Mouse (Mus musculus) adrenal gland, postnatal 4 days (tissue): ENCODE results near the gene Cep85l. TPM values are rescaled to one million over a fixed set of nuclear protein-coding genes. Genes with fewer than 3 reads are reported as not detected.

ENCODE experiments used
- DNase-seq, 2 experiments: peaks; one replicate each; pipeline ENCODE4 v3.0.0; 2021 to 2022; ENCODE audit warnings: low spot score in 2 of 2, mixed read lengths in 2 of 2
- total RNA-seq, 2 experiments: library from RNA; stranded (reverse); gene quantifications; 2 replicates each; pipeline ENCODE4 v1.2.3; 2021

Cep85l gene
- total RNA-seq, 2 experiments from 2014 or later = 17.5 to 17.7 TPM

- DNase-seq = no peak
Observed at GRCm38 (mm10) chr10:53343865-53344264, 35.9 kb downstream of the Cep85l start.

- DNase-seq = no peak
Observed at GRCm38 (mm10) chr10:53343384-53343783, 36.4 kb downstream of the Cep85l start.

DNA sequence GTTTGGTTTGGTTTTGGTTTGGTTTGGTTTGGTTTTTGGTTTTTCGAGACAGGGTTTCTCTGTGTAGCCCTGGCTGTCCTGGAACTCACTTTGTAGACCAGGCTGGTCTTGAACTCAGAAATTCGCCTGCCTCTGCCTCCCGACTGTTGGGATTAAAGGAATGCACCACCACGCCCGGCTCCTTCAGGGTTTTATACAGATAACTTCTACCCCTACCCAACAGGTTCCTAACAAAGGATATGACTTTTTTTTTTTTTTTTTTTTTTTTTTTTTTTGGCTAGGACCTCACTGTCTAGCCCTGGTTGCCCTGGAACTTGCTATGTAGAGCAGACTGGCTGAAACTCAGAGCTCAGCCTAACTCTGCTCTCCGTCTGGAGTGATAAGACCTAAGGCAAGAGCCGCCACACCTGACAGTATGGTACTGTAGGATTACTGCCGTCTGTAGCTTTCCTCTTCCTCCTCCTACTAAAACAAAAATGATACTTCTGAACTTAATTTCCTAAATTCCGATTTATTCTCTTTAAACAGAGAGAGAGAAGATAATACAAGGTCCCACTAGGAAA, 37.5 kb downstream of the Cep85l start:
- no peak for DNase-seq

- no peak for DNase-seq
Observed at GRCm38 (mm10) chr10:53341288-53341965, 38.3 kb downstream of the Cep85l start.

GRCm38 (mm10) chr10:53339045-53339444, 40.7 kb downstream of the Cep85l start:
- no peak for DNase-seq

GRCm38 (mm10) chr10:53337162-53337923, 42.4 kb downstream of the Cep85l start, which contains the start of gene Pln:
TSS of gene Pln (plus strand) at chr10:53337667.
- DNase-seq = no peak

DNA sequence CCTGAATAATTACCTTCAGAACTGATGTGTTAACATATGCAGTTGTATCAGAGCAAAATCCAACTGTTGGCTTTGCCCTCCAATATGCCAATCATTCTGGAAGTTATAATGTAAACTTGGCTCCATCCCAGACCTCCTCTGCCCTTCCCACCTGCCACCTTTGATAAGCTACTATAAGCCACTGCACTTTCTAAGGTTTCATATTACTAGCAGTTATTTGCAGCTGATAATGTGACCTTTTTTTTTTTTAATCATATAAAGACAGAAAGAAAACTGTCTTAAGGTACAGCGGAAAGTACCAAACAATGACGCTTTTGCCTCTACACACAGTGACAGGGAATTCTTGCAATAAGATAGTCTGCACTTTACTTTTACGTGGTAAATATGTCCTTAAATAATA, 43.8 kb downstream of the Cep85l start:
- no peak for DNase-seq

GRCm38 (mm10) chr10:53335266-53335665, 44.5 kb downstream of the Cep85l start:
- DNase-seq = no peak

GRCm38 (mm10) chr10:53332752-53333151, 47.0 kb downstream of the Cep85l start:
- no peak for DNase-seq

DNA sequence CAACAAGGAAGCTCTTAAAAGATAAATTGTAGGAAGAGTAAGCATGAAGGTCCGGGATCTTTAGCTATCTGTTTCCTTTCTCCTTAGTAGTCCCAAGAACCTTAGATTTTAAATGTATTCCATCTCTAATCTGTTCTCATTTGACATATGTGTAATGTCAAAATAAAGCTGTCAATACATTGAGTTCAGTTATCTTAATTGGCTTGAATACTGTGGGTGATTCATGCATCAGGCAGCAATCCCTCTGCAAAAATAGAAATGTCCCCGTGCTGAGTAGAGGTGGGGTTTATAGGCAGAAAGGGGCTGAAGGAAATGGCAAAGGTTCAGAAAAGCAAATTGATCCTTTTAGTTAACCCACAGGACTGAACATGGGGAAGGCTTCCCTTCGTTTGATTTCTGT, 50.5 kb downstream of the Cep85l start:
- DNase-seq = no peak

- DNase-seq = no peak
Observed at GRCm38 (mm10) chr10:53326367-53326766, 53.4 kb downstream of the Cep85l start.

- DNase-seq = no peak
Observed at GRCm38 (mm10) chr10:53324663-53325062, 55.1 kb downstream of the Cep85l start.

GRCm38 (mm10) chr10:53323367-53323766, 56.4 kb downstream of the Cep85l start:
- no peak for DNase-seq

GRCm38 (mm10) chr10:53306674-53307073, 73.1 kb downstream of the Cep85l start:
- no peak for DNase-seq

DNA sequence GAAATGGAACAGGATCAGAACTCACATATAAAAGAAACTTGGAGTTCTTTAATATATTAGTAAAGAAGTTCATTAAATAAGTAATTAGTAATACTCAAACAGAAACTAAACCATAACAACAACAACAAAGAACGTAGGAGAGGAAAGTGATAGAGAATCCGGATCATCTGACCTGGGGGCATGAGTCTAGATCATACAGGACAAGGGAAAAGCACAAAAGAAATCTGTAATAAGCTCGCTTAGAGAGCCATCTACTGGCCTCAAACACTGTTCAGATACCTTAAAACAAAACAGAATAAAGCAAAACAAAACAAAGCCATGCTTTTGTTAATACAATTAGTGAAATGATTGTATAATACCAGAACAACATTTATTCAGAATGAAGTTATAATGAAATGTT, 73.9 kb downstream of the Cep85l start:
- no peak for DNase-seq

DNA sequence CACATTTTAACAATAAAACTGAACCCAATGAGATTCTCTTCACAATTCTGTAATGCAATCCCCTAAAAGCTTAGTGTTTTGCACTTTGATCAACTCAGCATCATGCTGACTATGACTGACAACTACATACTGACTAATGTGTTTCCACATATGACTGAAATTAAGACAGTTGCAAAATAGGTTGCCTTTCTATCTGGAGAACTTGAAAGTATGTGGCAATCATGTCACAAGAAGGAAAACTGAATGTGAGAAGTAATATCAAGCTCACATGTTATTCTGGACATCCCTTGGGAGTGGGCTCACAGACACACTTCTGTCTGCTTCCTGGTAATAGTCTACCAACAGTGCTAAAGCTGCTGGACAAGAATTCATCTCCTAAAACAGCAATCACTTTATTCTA, 94.6 kb downstream of the Cep85l start:
- DNase-seq = no peak

DNA sequence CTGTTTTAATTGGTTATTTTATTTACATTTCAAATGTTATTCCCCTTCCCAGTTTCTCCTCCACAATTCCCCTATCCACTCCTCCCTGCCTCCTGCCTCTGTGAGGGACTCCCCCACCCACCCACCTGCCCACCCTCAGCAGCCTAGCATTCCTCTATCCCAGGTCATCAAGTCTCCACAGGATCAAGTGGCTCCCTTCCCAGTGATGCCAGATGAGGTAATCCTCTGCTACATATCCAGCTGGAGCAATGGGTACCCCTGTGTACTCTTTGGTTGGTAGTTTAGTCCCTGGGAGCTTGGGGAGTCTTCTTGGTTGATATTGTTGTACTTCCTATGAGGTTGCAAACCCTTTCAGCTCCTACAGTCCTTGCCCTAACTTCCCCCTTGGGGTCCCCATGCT, 107.5 kb downstream of the Cep85l start:
- DNase-seq = no peak

DNA sequence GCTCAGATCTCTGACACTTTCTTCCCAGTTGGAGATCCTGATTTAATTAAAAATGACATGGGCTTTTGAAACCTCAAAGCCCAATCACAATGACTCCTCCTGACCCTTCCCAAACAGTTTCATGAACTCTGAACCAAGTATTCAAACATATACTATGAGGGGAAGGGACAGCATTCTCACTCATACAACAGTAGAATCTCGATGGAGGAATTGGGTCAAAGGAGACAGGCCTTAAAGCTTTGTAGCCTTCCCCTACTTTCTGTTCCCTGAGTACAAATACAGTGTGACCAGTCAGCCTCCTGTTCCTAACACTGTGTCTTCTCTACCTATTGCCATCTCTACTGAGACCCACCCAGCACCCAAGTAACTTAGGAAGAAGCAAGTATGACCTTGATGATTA, 117.7 kb downstream of the Cep85l start:
- no peak for DNase-seq

- no peak for DNase-seq
Observed at GRCm38 (mm10) chr10:53235381-53235780, 144.4 kb downstream of the Cep85l start.

DNA sequence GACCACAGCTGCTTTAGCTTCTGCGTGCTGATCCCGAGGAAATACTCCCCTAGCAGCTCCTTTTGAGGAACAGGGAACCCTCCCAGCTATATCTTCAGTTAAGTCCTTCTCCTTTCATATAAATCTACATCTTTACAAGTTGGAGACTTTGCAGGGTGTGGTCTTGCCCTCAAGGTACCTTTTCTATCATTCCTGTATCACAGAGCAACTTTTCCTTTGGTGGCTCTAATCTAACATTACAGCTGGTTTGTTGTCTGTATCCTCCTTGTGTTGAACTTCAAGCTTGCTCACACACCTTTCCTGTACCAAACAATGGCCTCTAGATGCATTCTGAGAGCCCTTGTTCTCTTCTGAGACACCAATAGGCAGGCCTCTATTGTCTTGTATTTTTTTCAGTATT, 145.1 kb downstream of the Cep85l start:
- no peak for DNase-seq

DNA sequence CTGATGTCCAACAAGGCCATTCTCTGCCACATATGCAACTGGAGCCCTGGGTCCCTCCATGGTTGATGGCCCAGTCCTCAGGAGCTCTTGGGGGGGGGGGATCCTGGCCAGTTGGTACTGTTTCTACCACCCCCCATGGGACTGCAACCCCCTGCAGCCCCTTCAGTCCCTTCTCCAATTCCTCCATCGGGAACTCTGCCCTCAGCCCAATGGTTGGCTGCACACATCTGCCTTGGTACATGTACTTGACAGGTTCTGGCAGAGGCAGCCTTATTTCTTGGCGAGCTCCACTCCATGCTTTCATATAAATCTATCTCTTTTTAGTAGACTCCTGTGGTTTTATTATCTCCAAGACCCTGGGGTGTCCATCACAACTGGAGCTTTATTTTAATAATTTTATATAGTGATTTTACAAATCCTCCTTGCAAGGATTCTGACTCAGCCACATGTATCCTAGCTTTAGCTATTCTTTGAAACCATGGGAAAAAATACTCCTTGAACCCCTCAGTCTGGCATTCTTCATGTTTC, 145.6 kb downstream of the Cep85l start:
- no peak for DNase-seq

DNA sequence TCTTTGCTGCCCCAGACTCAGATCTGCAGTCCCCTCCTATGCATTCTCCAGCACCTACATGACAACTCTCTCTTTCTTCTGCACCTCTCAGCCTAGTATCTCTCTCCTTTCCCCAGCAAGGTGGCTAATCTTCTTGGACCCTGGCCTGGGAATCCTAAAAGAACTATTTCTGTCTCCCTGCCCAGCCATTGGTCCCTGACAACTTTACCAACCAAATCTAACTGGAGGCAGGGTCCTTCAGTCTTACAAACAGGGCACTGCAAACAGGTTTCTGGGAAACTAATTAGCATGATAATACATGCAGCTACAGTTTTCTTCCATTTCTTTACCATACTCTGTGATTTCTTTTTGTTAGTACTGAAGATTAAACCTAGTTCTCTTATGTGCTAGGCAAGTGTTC, 148.9 kb downstream of the Cep85l start:
- DNase-seq = no peak
